Mouse (Mus musculus) left cerebral cortex, adult 2 months (tissue): ENCODE data around the gene Ptpn6. TPM values are rescaled to one million over a fixed set of nuclear protein-coding genes. Genes with fewer than 3 reads are reported as not detected.
"Not testable (repeated sequence)": the region's sequence is repeated elsewhere in the genome, so short reads cannot be mapped to it uniquely, and the experiment has no call there.

Experiments
- DNase-seq, 2 experiments: peaks; one replicate each; pipeline ENCODE4 v3.0.0; 2021 to 2022; ENCODE audit warnings: low spot score in 2 of 2, mixed read lengths in 1 of 2; ENCODE audit errors: extremely low spot score in 1 of 2
- H3K27ac ChIP-seq: fragments of 200-600 bp; 2 replicates; pipeline ENCODE4 v1.8.1; 2022
- H3K4me3 ChIP-seq: fragments of 200-600 bp; 2 replicates; pipeline ENCODE4 v1.8.1; 2022
- CTCF ChIP-seq: fragments of 200-600 bp; IDR thresholded peaks from 2 replicates; pipeline ENCODE4 v1.8.1; 2022; ENCODE audit warnings: antibody characterized with exemption, mild to moderate bottlenecking, moderate library complexity
- intact Hi-C: fragments of 180-260 bp; cut with DNase I; formaldehyde crosslinking; loops from one replicate; pipeline ENCODE4 v1.15.1; 2025
- microRNA-seq, 2 experiments: library from miRNA; unstranded; fragments of <30 nt; microRNA quantifications; one replicate each; pipeline ENCODE4 v1.2.0; 2021
- total RNA-seq, 2 experiments: library from RNA; stranded (reverse); gene quantifications; 2 replicates each; pipeline ENCODE4 v1.2.3; 2021

Ptpn6 gene
- total RNA-seq, 2 experiments from 2014 or later: 3.3 to 4.0 TPM

DNA sequence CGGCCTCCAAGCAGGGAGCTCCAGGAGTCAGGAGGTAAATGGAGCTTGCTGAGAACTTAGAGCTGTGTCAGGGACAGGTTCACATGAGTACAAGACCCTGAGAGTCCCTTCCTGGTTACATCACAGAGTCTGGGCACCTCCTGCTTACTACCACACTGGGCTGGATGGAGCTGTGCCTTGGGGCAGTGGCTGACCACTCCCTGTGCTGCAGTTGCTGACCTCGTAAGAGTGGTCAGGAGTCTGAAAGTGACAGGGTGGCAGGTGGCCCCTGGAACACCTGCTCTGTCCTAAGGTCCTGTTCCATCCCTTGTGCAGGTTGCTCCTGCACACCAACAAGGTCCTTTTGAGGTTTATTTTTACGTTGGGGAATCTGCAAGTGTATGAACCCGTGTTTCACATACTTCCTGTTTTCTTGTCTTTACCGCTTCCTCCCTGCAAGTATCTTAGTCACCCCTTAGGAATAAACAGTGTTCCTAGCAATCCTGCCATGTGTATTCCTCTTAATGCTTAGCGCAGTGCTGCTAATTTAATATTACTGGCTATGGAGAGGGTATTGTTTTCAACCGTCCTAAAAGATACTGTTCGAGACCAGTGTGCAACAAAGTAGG, 50.3 kb downstream of the Ptpn6 start:
- intact Hi-C loops: no loop called here
- DNase-seq: no peak
- Histone ChIP-seq H3K27ac (no peak overlapping the region), H3K4me3 (no peak overlapping the region)
- TF ChIP-seq CTCF: no peak

DNA sequence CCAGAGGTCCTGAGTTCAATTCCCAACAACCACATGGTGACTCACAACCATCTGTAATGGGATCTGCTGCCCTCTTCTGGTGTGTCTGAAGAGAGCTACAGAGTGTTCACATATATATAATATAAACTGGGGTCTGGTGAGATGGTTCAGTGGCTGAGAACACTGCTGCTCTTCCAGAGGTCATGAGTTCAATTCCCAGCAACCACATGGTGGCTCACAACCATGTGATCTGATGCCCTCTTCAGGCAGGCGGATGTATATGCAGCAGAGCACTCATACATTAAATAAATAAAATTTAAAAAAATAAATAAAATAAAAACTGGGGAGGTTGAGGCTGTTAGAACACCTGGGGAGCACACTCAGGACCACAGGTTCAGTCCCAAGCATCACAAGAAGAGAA, 51.9 kb downstream of the Ptpn6 start:
- H3K4me3 ChIP-seq, H3K27ac ChIP-seq, intact Hi-C loops, DNase-seq: not testable (repeated sequence)
- TF ChIP-seq CTCF: peak; percentile 35; the same call in 1 of the 2 replicates

DNA sequence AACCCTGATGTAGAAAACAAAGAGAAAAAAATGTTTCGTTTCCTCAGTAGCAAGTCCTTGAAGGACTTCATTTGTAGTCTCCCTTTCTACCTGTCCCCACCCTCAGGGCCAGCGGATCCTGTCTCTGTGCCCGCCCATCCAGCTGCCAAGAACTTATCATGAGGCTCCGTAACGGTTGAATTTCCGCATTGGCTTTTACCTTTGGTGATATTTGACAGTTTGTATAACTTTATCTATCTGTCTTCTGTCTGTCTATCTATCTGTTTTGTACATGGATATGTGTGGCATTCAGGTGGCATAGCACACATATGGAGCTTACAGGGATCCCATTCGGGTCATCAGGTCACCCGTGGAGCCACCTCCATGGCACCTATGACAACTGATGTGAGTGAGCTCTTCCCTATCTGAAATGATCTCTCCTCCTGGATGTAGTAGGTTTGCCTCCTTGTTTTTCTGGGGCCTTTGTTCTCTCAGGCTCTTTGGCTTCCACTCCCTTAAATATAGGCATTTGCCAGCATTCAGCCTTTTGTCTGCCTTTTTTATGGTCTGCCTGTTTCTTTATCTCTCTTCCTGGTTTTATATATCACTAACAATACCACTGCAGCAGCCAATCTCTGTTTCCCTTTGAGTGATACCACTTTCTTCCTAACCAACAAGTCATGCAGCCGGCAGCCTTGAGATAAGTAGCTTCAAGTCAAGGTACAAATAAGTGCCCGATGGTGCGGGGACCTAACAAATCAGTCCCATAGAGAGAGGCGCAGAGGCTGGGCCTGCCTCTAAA, 52.7 kb downstream of the Ptpn6 start:
- H3K4me3 ChIP-seq: no peak overlapping the region
- H3K27ac ChIP-seq: no peak overlapping the region
- no peak for DNase-seq
- no peak for TF ChIP-seq CTCF
- intact Hi-C loops: no loop called here

DNA sequence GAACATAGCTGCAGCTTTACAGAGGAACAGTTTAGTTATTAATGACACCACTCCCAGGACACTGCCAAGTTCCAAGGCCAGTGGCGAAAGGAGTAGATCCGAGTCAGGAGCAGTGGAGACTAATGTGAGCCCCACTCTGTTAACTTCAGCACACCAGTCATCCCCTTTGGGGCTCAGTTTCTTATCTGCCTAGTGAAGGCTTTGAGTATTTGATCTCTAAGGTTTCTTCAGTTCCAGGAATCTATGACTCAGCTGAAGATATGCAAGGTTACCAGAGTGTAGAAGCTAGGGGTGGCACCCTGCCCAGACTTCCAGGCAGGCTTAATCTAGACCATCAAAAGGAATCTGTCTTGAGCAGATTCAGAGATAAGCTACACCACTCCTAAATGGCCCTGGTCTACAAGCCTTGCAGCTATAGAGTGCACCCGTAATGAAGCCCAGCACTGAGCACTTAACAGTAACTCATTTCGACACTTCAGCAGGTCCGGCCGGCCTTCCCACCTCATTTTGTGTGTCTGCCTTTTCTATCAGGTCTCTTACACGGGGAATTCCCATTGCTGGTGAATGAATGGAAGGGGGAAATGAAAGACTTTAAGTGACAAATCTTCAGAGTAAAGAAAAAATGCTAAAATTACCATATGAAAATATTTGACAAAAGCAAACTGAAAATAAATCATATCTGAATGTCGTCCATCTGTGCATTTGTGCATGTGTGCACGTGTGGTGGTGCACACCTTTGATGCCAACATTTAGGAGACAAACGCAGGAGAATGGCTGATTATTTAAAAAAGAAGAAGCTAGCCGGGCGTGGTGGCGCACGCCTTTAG, 54.7 kb downstream of the Ptpn6 start:
- no peak for TF ChIP-seq CTCF
- intact Hi-C loops: no loop called here

GRCm38 (mm10) chr6:124682291-124682690, 56.2 kb downstream of the Ptpn6 start:
- H3K27ac ChIP-seq, H3K4me3 ChIP-seq, intact Hi-C loops, DNase-seq: not testable (repeated sequence)

More for the DNA sequence above, 54.7 kb downstream of the Ptpn6 start:
- DNase-seq: no peak
- H3K4me3 ChIP-seq: no peak overlapping the region
- H3K27ac ChIP-seq: no peak overlapping the region; the same call in 1 of the 2 replicates

- Histone ChIP-seq H3K27ac (no peak overlapping the region; the same call in 1 of the 2 replicates), H3K4me3 (no peak overlapping the region)
- no peak for DNase-seq
- intact Hi-C loops: no loop called here
- TF ChIP-seq CTCF: no peak
These were observed 59.0 kb downstream of the Ptpn6 start for GRCm38 (mm10) chr6:124679486-124679885.

GRCm38 (mm10) chr6:124678769-124679168, 59.7 kb downstream of the Ptpn6 start:
- Histone ChIP-seq H3K27ac (no peak overlapping the region), H3K4me3 (no peak overlapping the region)
- DNase-seq: no peak
- no peak for TF ChIP-seq CTCF
- intact Hi-C loops: no loop called here

- no peak overlapping the region for H3K27ac ChIP-seq
- intact Hi-C loops: no loop called here
- H3K4me3 ChIP-seq: no peak overlapping the region
- TF ChIP-seq CTCF: no peak
- no peak for DNase-seq
These were observed 62.3 kb downstream of the Ptpn6 start for GRCm38 (mm10) chr6:124676171-124676570.

DNA sequence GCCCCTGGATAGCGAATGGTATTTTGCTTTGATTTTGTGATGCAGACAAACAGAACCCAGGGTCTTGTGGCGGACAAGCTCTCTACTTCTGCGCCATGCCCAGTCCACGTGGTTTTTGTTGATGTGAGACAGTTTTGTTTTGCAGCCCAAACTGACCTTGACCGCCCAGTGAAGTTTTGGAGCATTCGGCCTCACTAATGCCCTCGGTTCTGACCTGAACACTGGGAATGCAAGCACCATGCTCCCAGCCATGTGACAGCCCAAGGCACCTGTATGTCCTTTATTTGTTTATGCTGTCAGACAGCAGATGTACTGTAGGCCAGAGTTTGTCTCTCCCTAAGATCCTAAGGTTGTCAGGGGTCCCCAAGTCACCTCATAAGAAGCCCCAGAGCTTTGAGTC, 63.9 kb downstream of the Ptpn6 start:
- intact Hi-C loops: no loop called here
- no peak for DNase-seq
- Histone ChIP-seq H3K27ac (no peak overlapping the region), H3K4me3 (no peak overlapping the region)
- TF ChIP-seq CTCF: no peak

DNA sequence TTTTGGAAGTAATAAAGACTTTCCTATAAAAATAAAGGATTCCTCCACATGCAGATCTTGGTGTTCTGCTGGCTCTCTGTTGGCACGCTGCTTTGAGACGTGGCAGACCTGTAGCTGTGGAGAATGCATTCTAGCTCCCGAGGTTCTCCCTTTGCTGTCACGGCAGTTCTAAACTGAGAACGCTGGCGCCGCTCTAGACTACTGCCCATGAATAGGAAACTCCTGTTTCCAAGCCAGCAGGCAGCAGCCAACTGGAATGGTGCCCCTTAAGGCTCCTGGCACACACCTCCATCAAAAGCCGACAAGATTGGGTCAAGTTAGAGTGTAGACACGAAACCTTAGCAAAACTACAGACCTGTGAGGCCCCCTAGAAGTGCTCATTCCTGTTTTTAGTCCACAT, 64.9 kb downstream of the Ptpn6 start:
- H3K4me3 ChIP-seq: no peak overlapping the region
- TF ChIP-seq CTCF: no peak
- H3K27ac ChIP-seq: peak overlapping the region; percentile 55; the same call in 1 of the 2 replicates
- DNase-seq: peak; percentile 37 to 45
- intact Hi-C loops: loop anchor here (2.0 kb wide), 1 partner anchor 71 kb away; no protein-coding TSS in a partner anchor

- intact Hi-C loops: loop anchor here (2.0 kb wide), 1 partner anchor 73 kb away; no protein-coding TSS in a partner anchor
- no peak for TF ChIP-seq CTCF
- Histone ChIP-seq H3K27ac (no peak overlapping the region; the same call in none of the 2 replicates), H3K4me3 (no peak overlapping the region)
- no peak for DNase-seq
These were observed 66.4 kb downstream of the Ptpn6 start for GRCm38 (mm10) chr6:124672100-124672499.

Small RNAs within 50 kb of the gene (microRNA-seq; reads per million reads assigned to microRNA genes)
- gene Mir141 (1.7 to 3.4 reads per million in 2 experiments), gene Mir200c (19.4 to 22.2 reads per million in 2 experiments)

Other genes with a start within 250 kb of the Ptpn6 start
- gene C1rl, start 245.6 kb downstream of the Ptpn6 start, total RNA-seq: under 1 TPM; 0.25 to 0.37 TPM
- 1 to 10 TPM; 1.5 to 1.8 TPM for gene C1ra, start 226.3 kb downstream of the Ptpn6 start, total RNA-seq
- gene C1s1, start 196.4 kb downstream of the Ptpn6 start, total RNA-seq: 1 to 10 TPM; 1.2 to 1.5 TPM
- under 1 TPM; 0.14 to 0.20 TPM for gene C1rb, start 168.4 kb downstream of the Ptpn6 start, total RNA-seq
- under 1 TPM; 0.23 to 0.36 TPM for gene C1s2, start 102.6 kb downstream of the Ptpn6 start, total RNA-seq
- gene Lpcat3, start 75.7 kb downstream of the Ptpn6 start, total RNA-seq: 10 to 100 TPM; 20.5 to 21.5 TPM
- 10 to 100 TPM; 47.4 to 50.9 TPM for gene Emg1, start 26.5 kb downstream of the Ptpn6 start, total RNA-seq
- 100 to 1,000 TPM; 115 to 120 TPM for gene Phb2, start 26.4 kb downstream of the Ptpn6 start, total RNA-seq
- 100 to 1,000 TPM; 298 to 309 TPM for gene Grcc10, start 2.7 kb upstream of the Ptpn6 start, total RNA-seq
- gene Gm45234, start 17.3 kb upstream of the Ptpn6 start, total RNA-seq: not detected
- 100 to 1,000 TPM; 170 to 181 TPM for gene Atn1, start 17.8 kb upstream of the Ptpn6 start, total RNA-seq
- 1,000 to 10,000 TPM; 1,064 to 1,067 TPM for gene Eno2, start 31.0 kb upstream of the Ptpn6 start, total RNA-seq
- 1 to 10 TPM; 1.6 to 1.9 TPM for gene Lrrc23, start 41.0 kb upstream of the Ptpn6 start, total RNA-seq
- 1 to 10 TPM; 4.4 to 5.4 TPM for gene Spsb2, start 69.9 kb upstream of the Ptpn6 start, total RNA-seq
- gene Tpi1, start 75.6 kb upstream of the Ptpn6 start, total RNA-seq: 100 to 1,000 TPM; 734 to 769 TPM
- 100 to 1,000 TPM; 184 to 190 TPM for gene Usp5, start 90.8 kb upstream of the Ptpn6 start, total RNA-seq
- gene Cdca3, start 90.8 kb upstream of the Ptpn6 start, total RNA-seq: under 1 TPM; 0.63 to 0.66 TPM
- not detected for gene Gnb3, start 101.6 kb upstream of the Ptpn6 start, total RNA-seq
- gene P3h3, start 119.0 kb upstream of the Ptpn6 start, total RNA-seq: 10 to 100 TPM; 29.1 to 33.1 TPM
- gene Gpr162, start 125.3 kb upstream of the Ptpn6 start, total RNA-seq: 100 to 1,000 TPM; 231 to 248 TPM
- 1 to 10 TPM; 2.0 to 4.6 TPM for gene Cd4, start 149.5 kb upstream of the Ptpn6 start, total RNA-seq
- 1 to 10 TPM; 2.1 to 3.1 TPM for gene Lag3, start 173.0 kb upstream of the Ptpn6 start, total RNA-seq
- 100 to 1,000 TPM; 845 to 926 TPM for gene Ptms, start 181.4 kb upstream of the Ptpn6 start, total RNA-seq
- 100 to 1,000 TPM; 617 to 624 TPM for gene Mlf2, start 192.7 kb upstream of the Ptpn6 start, total RNA-seq
- gene Cops7a, start 226.8 kb upstream of the Ptpn6 start, total RNA-seq: 100 to 1,000 TPM; 148 to 156 TPM